Mouse (Mus musculus): ENCODE measurements around the gene Hist1h4i. TPM values are rescaled to one million over a fixed set of nuclear protein-coding genes. Genes with fewer than 3 reads are reported as not detected.

Gene Hist1h4i
- polyA plus RNA-seq, 1 experiment from 2014 or later: 18.3 TPM

- WGBS (ENCODE audit: insufficient replicate concordance): 12% methylated on average over 18 of the region's 18 CpGs
- Histone ChIP-seq H3K27me3 (ENCODE audit: insufficient read depth, low read length) (peaks cover 65% of the 10 kb centered on the region), H3K9me3 (ENCODE audit: low read length) (no peaks in the 10 kb centered on the region), H3K36me3 (replicated peaks; ENCODE audit: insufficient read depth, low read length) (no peaks in the 10 kb centered on the region), H3K27ac (ENCODE audit: low read depth) (no peak overlapping the region), H3K4me2 (ENCODE audit: low read depth, low read length) (peak overlapping the region; percentile 91), H3K4me1 (ENCODE audit: insufficient read depth) (peaks cover 19% of the 10 kb centered on the region), H3K4me3 (ENCODE audit: low read depth, low read length) (peak overlapping the region; percentile 59), H3K9ac (replicated peaks) (peak overlapping the region; percentile 35; the same call in 1 of the 2 replicates)
- no peak for ATAC-seq
- TF ChIP-seq EP300 (IDR thresholded peaks at IDR 0.05; ENCODE audit: low read depth): no peak
- TF ChIP-seq CTCF (IDR thresholded peaks at IDR 0.05; ENCODE audit: low read depth): no peak
- no peak for DNase-seq
These were observed 34.0 kb downstream of the Hist1h4i start for GRCm38 (mm10) chr13:22007121-22007510.

GRCm38 (mm10) chr13:22006334-22007120, 34.6 kb downstream of the Hist1h4i start:
- H3K4me2 ChIP-seq (ENCODE audit: low read depth, low read length): peak overlapping the region; percentile 91
- no peak overlapping the region for H3K27ac ChIP-seq (ENCODE audit: low read depth)
- H3K9me3 ChIP-seq (ENCODE audit: low read length): no peaks in the 10 kb centered on the region
- under 1% methylated on average over 38 of the region's 38 CpGs for WGBS (ENCODE audit: insufficient replicate concordance)
- H3K9ac ChIP-seq (replicated peaks): peak overlapping the region; percentile 35
- peaks cover 19% of the 10 kb centered on the region for H3K4me1 ChIP-seq (ENCODE audit: insufficient read depth)
- H3K36me3 ChIP-seq (replicated peaks; ENCODE audit: insufficient read depth, low read length): no peaks in the 10 kb centered on the region
- peaks cover 61% of the 10 kb centered on the region for H3K27me3 ChIP-seq (ENCODE audit: insufficient read depth, low read length)
- DNase-seq (peak; percentile 78), ATAC-seq (peak; percentile 83)
- peak overlapping the region; percentile 59 for H3K4me3 ChIP-seq (ENCODE audit: low read depth, low read length)
- TF ChIP-seq CTCF (IDR thresholded peaks at IDR 0.05; ENCODE audit: low read depth) (no peak; the same call in 1 of the 2 replicates), EP300 (IDR thresholded peaks at IDR 0.05; ENCODE audit: low read depth) (no peak)

- Histone ChIP-seq H3K27me3 (ENCODE audit: insufficient read depth, low read length) (peaks cover 64% of the 10 kb centered on the region), H3K27ac (ENCODE audit: low read depth) (no peak overlapping the region), H3K4me3 (ENCODE audit: low read depth, low read length) (peak overlapping the region; percentile 59), H3K36me3 (replicated peaks; ENCODE audit: insufficient read depth, low read length) (no peaks in the 10 kb centered on the region), H3K9ac (replicated peaks) (peak overlapping the region; percentile 35), H3K4me2 (ENCODE audit: low read depth, low read length) (peak overlapping the region; percentile 91), H3K4me1 (ENCODE audit: insufficient read depth) (peaks cover 22% of the 10 kb centered on the region), H3K9me3 (ENCODE audit: low read length) (no peaks in the 10 kb centered on the region)
- TF ChIP-seq EP300 (IDR thresholded peaks at IDR 0.05; ENCODE audit: low read depth) (no peak), CTCF (IDR thresholded peaks at IDR 0.05; ENCODE audit: low read depth) (no peak)
- peak; percentile 59 for DNase-seq
- ATAC-seq: peak; percentile 75
- 0% methylated on average over 45 of the region's 45 CpGs for WGBS (ENCODE audit: insufficient replicate concordance)
These were observed 35.4 kb downstream of the Hist1h4i start for GRCm38 (mm10) chr13:22005605-22006333.

GRCm38 (mm10) chr13:22001823-22002222, 39.3 kb downstream of the Hist1h4i start:
- Histone ChIP-seq H3K27ac (ENCODE audit: low read depth) (no peak overlapping the region), H3K4me3 (ENCODE audit: low read depth, low read length) (no peak overlapping the region), H3K4me2 (ENCODE audit: low read depth, low read length) (peak overlapping the region; percentile 27; the same call in 1 of the 2 replicates)

GRCm38 (mm10) chr13:22001346-22001745, 39.8 kb downstream of the Hist1h4i start:
- Histone ChIP-seq H3K9me3 (ENCODE audit: low read length) (no peaks in the 10 kb centered on the region), H3K36me3 (replicated peaks; ENCODE audit: insufficient read depth, low read length) (no peaks in the 10 kb centered on the region), H3K4me3 (ENCODE audit: low read depth, low read length) (no peak overlapping the region), H3K4me1 (ENCODE audit: insufficient read depth) (peaks cover 18% of the 10 kb centered on the region), H3K27ac (ENCODE audit: low read depth) (no peak overlapping the region), H3K9ac (replicated peaks) (no peak overlapping the region), H3K27me3 (ENCODE audit: insufficient read depth, low read length) (peaks cover 66% of the 10 kb centered on the region), H3K4me2 (ENCODE audit: low read depth, low read length) (peak overlapping the region; percentile 27; the same call in 1 of the 2 replicates)
- 20% methylated on average over 2 of the region's 2 CpGs for WGBS (ENCODE audit: insufficient replicate concordance)
- DNase-seq: no peak
- ATAC-seq: no peak
- TF ChIP-seq CTCF (IDR thresholded peaks at IDR 0.05; ENCODE audit: low read depth) (no peak), EP300 (IDR thresholded peaks at IDR 0.05; ENCODE audit: low read depth) (no peak)

More at GRCm38 (mm10) chr13:22001823-22002222, 39.3 kb downstream of the Hist1h4i start:
- H3K9ac ChIP-seq (replicated peaks): no peak overlapping the region
- H3K27me3 ChIP-seq (ENCODE audit: insufficient read depth, low read length): peaks cover 66% of the 10 kb centered on the region
- H3K36me3 ChIP-seq (replicated peaks; ENCODE audit: insufficient read depth, low read length): no peaks in the 10 kb centered on the region
- no peaks in the 10 kb centered on the region for H3K9me3 ChIP-seq (ENCODE audit: low read length)
- DNase-seq (no peak), ATAC-seq (peak; percentile 12; the same call in 1 of the 2 replicates)
- peaks cover 20% of the 10 kb centered on the region for H3K4me1 ChIP-seq (ENCODE audit: insufficient read depth)
- WGBS (ENCODE audit: insufficient replicate concordance): 10% methylated on average over 5 of the region's 5 CpGs
- TF ChIP-seq EP300 (IDR thresholded peaks at IDR 0.05; ENCODE audit: low read depth) (no peak), CTCF (IDR thresholded peaks at IDR 0.05; ENCODE audit: low read depth) (no peak)

- DNase-seq (no peak), ATAC-seq (no peak)
- Histone ChIP-seq H3K4me1 (ENCODE audit: insufficient read depth) (peaks cover 20% of the 10 kb centered on the region), H3K4me2 (ENCODE audit: low read depth, low read length) (no peak overlapping the region), H3K36me3 (replicated peaks; ENCODE audit: insufficient read depth, low read length) (no peaks in the 10 kb centered on the region), H3K27me3 (ENCODE audit: insufficient read depth, low read length) (peaks cover 66% of the 10 kb centered on the region), H3K4me3 (ENCODE audit: low read depth, low read length) (no peak overlapping the region), H3K9ac (replicated peaks) (no peak overlapping the region), H3K9me3 (ENCODE audit: low read length) (no peaks in the 10 kb centered on the region), H3K27ac (ENCODE audit: low read depth) (no peak overlapping the region)
- WGBS (ENCODE audit: insufficient replicate concordance): 58% methylated on average over 4 of the region's 4 CpGs
- TF ChIP-seq EP300 (IDR thresholded peaks at IDR 0.05; ENCODE audit: low read depth) (no peak), CTCF (IDR thresholded peaks at IDR 0.05; ENCODE audit: low read depth) (no peak)
These were observed 42.0 kb downstream of the Hist1h4i start for GRCm38 (mm10) chr13:21999147-21999546.
